Mouse (Mus musculus): ENCODE data around the gene Rpl22.

GRCm38 (mm10) chr4:152302012-152302411 is 23.5 kb upstream of the Rpl22 start:
- TF ChIP-seq CTCF (IDR thresholded peaks at IDR 0.05; ENCODE audit: low read depth) (no peak), EP300 (IDR thresholded peaks at IDR 0.05; ENCODE audit: low read depth) (no peak)
